Mouse (Mus musculus) heart, postnatal 0 days (tissue): Measurements from ENCODE around the gene Col25a1. TPM values are rescaled to one million over a fixed set of nuclear protein-coding genes. Genes with fewer than 3 reads are reported as not detected.

Experiments used
- ATAC-seq: fragments of 200-750 bp; cut with Nextera tagmentation; 2 replicates; pipeline ENCODE4 v1.8.0; 2017; ENCODE audit warnings: low read depth, moderate number of reproducible peaks, moderate library complexity; ENCODE audit not compliant: insufficient read depth
- DNase-seq: peaks from one replicate; pipeline ENCODE4 v3.0.0-alpha.2; 2016; ENCODE audit warnings: low spot score
- H3K27ac ChIP-seq: fragments of 300-500 bp; sonication (generic); 2 replicates; pipeline ENCODE4 v1.5.1; 2014; ENCODE audit warnings: low read depth, mild to moderate bottlenecking
- H3K27me3 ChIP-seq: fragments of 300-500 bp; sonication (generic); 2 replicates; pipeline ENCODE4 v1.6.1; 2014; ENCODE audit warnings: low read length, mixed read lengths; ENCODE audit not compliant: control insufficient read depth, insufficient read depth
- H3K36me3 ChIP-seq: fragments of 300-500 bp; sonication (generic); replicated peaks from 2 replicates; pipeline ENCODE4 v1.6.1; 2014; ENCODE audit warnings: low read length, mixed read lengths; ENCODE audit not compliant: control insufficient read depth, insufficient read depth
- H3K4me1 ChIP-seq: fragments of 300-500 bp; sonication (generic); 2 replicates; pipeline ENCODE4 v1.6.1; 2014; ENCODE audit warnings: antibody characterized with exemption; ENCODE audit not compliant: control insufficient read depth, insufficient read depth
- H3K4me2 ChIP-seq: fragments of 300-500 bp; sonication (generic); 2 replicates; pipeline ENCODE4 v1.6.1; 2014; ENCODE audit warnings: low read depth, mild to moderate bottlenecking, low read length, moderate library complexity
- H3K4me3 ChIP-seq: fragments of 300-500 bp; sonication (generic); 2 replicates; pipeline ENCODE4 v1.5.1; 2014; ENCODE audit warnings: low read depth, low read length
- H3K9ac ChIP-seq: fragments of 300-500 bp; sonication (generic); replicated peaks from 2 replicates; pipeline ENCODE4 v1.6.1; 2014; ENCODE audit warnings: low read depth, low read length, mixed read lengths
- H3K9me3 ChIP-seq: fragments of 300-500 bp; sonication (generic); replicated peaks from 2 replicates; pipeline ENCODE4 v1.6.1; 2016; ENCODE audit warnings: low read length; ENCODE audit not compliant: control insufficient read depth
- CTCF ChIP-seq: IDR thresholded peaks from 2 replicates; pipeline ENCODE4 v1.5.1; 2016; ENCODE audit warnings: antibody characterized with exemption, control low read depth, low read depth
- EP300 ChIP-seq: IDR thresholded peaks from 2 replicates; pipeline ENCODE4 v1.6.1; 2016; ENCODE audit warnings: antibody characterized with exemption, low read depth
- WGBS: fragments of 180-500 bp; shearing (Covaris S2); extraction: QIAGEN DNeasy Blood & Tissue Kit; methylation state at CpG from one replicate; pipeline ENCODE4 v1.1.7; 2014; 5-methylcytosine and 5-hydroxymethylcytosine counted together
- polyA plus RNA-seq: library from polyadenylated mRNA; unstranded; fragments of >200 nt; fragmentation: Nextera tagmentation; extraction: Ambion mirVana; gene quantifications from 2 replicates; pipeline ENCODE4 v1.2.1, GENCODE M21; 2015
- total RNA-seq: library from RNA; depleted of rRNA; stranded (reverse); fragments of >200 nt; gene quantifications from 2 replicates; pipeline ENCODE4 v1.2.3, GENCODE M21; 2014; ENCODE audit warnings: low replicate concordance

Gene Col25a1
- total and polyA plus RNA-seq, 2 experiments from 2014 or later: 0.67 to 0.92 TPM

DNA sequence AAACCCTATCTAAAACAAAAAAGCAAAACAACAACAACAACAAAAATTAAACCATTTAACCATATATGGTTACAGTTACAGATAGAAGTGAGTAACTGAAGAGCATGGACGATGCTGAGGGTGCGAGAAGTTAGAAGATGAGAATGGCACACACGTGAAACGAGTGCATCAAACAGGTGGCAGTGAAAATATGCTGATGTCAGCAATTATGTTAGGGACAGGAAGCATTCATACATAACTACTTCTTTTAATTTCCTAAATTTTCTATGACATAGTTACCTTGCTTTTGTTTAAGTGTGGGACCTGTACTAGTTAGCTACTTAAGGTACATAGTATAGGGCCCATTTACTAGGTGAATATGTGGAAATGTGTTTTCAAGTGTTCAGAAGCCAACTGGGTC lies 237.1 kb downstream of the Col25a1 start:
- DNase-seq (no peak), ATAC-seq (no peak)
- TF ChIP-seq CTCF (no peak), EP300 (no peak)
- Histone ChIP-seq H3K4me2 (no peak overlapping the region), H3K4me3 (no peak overlapping the region), H3K36me3 (no peaks in the 10 kb centered on the region), H3K4me1 (no peaks in the 10 kb centered on the region), H3K27ac (no peak overlapping the region), H3K27me3 (no peaks in the 10 kb centered on the region), H3K9me3 (no peaks in the 10 kb centered on the region), H3K9ac (no peak overlapping the region)
- WGBS: 94% methylated on average over 4 of the region's 4 CpGs

DNA sequence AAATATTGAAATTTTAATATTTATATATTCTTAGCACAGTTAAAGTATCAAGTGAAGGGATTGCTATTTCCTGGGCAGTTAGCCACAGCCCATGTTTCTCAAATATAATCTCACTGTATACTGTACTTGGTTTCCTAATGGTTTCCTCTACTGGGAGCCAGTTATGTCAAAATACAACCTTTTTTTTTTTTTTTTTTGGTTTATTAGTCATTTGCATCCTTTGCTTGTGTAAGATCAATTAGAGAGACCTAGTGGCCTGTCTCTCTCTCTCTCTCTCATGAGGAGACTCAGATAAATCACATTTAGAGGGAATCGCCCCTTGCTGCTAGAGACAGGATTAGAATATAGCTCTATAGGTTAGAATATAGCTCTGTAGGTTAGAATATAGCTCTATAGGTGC lies 237.8 kb downstream of the Col25a1 start:
- H3K4me3 ChIP-seq: no peak overlapping the region
- no peak overlapping the region for H3K27ac ChIP-seq
- DNase-seq: no peak

DNA sequence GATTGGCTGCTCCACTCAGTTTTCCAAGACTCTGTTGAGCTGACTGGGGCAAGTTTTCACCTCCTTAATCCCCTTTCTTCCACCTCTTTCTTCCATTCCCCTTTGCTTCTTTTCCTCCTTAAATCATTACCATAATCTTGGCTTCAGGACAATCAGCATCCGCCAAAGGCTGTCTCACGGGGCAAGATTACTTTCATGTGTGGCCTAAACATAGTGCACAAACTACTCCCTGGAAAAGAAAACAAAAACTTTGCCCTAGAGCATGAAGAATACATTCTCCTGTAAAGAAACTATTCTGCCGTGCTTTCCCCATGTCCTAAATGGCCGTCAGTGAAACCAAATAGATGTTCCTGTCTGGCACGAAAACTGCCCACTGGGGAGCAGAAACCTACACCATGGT lies 238.9 kb downstream of the Col25a1 start:
- H3K27ac ChIP-seq: no peak overlapping the region
- no peak for ATAC-seq
- H3K9ac ChIP-seq: no peak overlapping the region
- H3K4me2 ChIP-seq: no peak overlapping the region
- TF ChIP-seq CTCF (no peak), EP300 (no peak)
- no peaks in the 10 kb centered on the region for H3K27me3 ChIP-seq
- no peak overlapping the region for H3K4me3 ChIP-seq
- no peaks in the 10 kb centered on the region for H3K4me1 ChIP-seq
- WGBS: 67% methylated on average over 5 of the region's 5 CpGs
- H3K36me3 ChIP-seq: no peaks in the 10 kb centered on the region
- no peaks in the 10 kb centered on the region for H3K9me3 ChIP-seq
- no peak for DNase-seq

More for the DNA sequence above, 237.8 kb downstream of the Col25a1 start:
- ATAC-seq: no peak
- Histone ChIP-seq H3K27me3 (no peaks in the 10 kb centered on the region), H3K36me3 (no peaks in the 10 kb centered on the region), H3K9me3 (no peaks in the 10 kb centered on the region), H3K4me1 (no peaks in the 10 kb centered on the region), H3K9ac (no peak overlapping the region), H3K4me2 (no peak overlapping the region)
- TF ChIP-seq EP300 (no peak), CTCF (no peak)
- 93% methylated on average over 1 of the region's 1 CpGs for WGBS

DNA sequence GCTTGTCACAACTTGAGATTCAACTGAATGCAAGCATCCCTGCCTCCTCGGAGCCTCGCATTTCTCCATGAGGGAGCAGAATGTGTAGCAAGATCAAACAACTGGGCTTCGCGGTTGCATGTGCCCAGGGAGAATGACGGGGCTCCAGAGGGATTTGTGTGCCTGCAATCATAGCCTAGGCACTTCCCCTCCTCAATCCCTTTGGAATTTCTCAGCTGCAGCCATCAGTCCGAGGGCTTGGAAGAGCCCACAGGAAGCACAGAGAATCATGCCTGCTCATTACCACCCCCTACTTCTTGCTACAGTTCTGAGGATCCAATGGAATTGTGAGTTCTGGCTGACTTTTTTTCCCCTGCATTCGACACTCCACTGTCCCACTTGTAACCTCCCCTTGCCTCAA lies 241.8 kb downstream of the Col25a1 start:
- no peak for DNase-seq
- 49% methylated on average over 7 of the region's 7 CpGs for WGBS
- no peaks in the 10 kb centered on the region for H3K27me3 ChIP-seq
- no peak for TF ChIP-seq CTCF
- TF ChIP-seq EP300: no peak
- no peaks in the 10 kb centered on the region for H3K9me3 ChIP-seq
- H3K4me1 ChIP-seq: no peaks in the 10 kb centered on the region
- no peaks in the 10 kb centered on the region for H3K36me3 ChIP-seq
- no peak overlapping the region for H3K4me2 ChIP-seq
- no peak overlapping the region for H3K9ac ChIP-seq
- H3K4me3 ChIP-seq: no peak overlapping the region
- ATAC-seq: no peak
- H3K27ac ChIP-seq: no peak overlapping the region

DNA sequence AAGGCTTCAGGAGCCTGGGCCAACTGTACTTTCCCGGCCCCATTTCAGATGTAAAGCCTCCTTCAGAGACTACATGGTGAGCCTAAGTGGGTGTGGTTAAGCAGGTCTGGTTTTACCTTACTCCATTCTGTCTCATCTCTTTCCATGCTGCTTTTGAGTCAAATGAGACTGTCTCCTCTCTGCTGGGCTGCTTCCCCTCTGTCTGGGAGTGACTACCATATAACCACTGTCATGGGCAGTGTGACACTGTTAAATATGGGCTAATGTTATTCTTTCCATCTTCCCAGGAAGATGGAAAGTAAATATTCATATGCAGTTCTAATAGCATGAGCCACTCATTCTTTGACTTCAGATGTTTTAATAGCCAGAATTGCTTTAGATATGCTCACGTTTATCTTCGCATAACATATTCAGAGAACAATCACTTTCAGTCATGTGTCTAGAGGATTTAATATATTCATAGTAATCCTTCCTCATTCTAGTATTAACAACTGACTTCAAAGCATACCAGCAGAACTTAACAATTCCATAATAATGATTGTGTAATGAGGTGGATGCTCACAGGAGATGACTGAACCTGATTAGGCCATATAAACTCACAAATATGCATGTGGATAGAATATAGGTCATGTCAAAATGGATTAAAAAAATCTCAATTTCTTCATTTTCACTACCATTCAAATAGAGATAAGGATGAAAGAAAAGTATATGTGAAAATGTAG lies 243.5 kb downstream of the Col25a1 start:
- Histone ChIP-seq H3K27me3 (no peaks in the 10 kb centered on the region), H3K27ac (no peak overlapping the region), H3K9me3 (no peaks in the 10 kb centered on the region), H3K9ac (no peak overlapping the region), H3K36me3 (no peaks in the 10 kb centered on the region), H3K4me2 (no peak overlapping the region), H3K4me3 (no peak overlapping the region), H3K4me1 (no peaks in the 10 kb centered on the region)
- DNase-seq: no peak
- TF ChIP-seq EP300: no peak
- no peak for TF ChIP-seq CTCF
- ATAC-seq: no peak
- WGBS: 88% methylated on average over 3 of the region's 3 CpGs

DNA sequence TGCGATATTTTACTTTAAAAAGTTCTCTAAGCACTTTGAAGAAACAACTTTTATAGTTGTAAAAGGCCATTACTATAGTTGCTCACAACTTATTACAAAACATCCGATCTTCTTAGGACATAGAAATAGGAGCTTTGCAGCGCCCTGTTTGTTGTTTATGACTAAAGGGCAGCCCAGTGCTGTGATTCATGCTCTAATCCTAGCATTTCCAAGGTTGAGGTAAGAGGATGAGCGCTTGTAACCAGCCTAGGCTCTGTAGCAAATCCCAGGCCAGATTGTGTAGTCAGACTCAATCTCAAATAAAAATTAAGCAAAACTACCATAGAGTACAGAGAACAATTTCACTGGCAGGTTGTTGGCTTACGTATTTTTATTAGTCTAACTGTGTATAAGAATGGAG lies 246.5 kb downstream of the Col25a1 start:
- Histone ChIP-seq H3K4me2 (no peak overlapping the region), H3K4me3 (no peak overlapping the region), H3K36me3 (no peaks in the 10 kb centered on the region), H3K27me3 (no peaks in the 10 kb centered on the region), H3K9me3 (no peaks in the 10 kb centered on the region), H3K9ac (no peak overlapping the region), H3K4me1 (no peaks in the 10 kb centered on the region), H3K27ac (no peak overlapping the region)
- TF ChIP-seq EP300: no peak
- TF ChIP-seq CTCF: no peak
- ATAC-seq (no peak), DNase-seq (no peak)
- WGBS: 93% methylated on average over 5 of the region's 5 CpGs
